Mouse (Mus musculus): ENCODE data around the gene Ncaph2. TPM values are rescaled to one million over a fixed set of nuclear protein-coding genes. Genes with fewer than 3 reads are reported as not detected.
A peak's percentile ranks its signal among the peaks of the same experiment; 100 is the strongest.

Gene Ncaph2
- polyA plus RNA-seq, 1 experiment from 2014 or later, result 140 TPM

GRCm38 (mm10) chr15:89315190-89315731, 40.3 kb upstream of the Ncaph2 start, which contains the start of gene Sbf1:
Gene Sbf1, minus strand, starts transcription at chr15:89315311.
- WGBS, result under 1% methylated on average over 36 of the region's 37 CpGs
- Histone ChIP-seq H3K36me3 (ENCODE audit: control insufficient read depth, insufficient read depth, low read length) (no peaks in the 10 kb centered on the region), H3K9ac (ENCODE audit: low read depth, low read length) (peak within 1 kb of the TSS; percentile 85), H3K4me2 (replicated peaks; ENCODE audit: low read depth, low read length) (peak within 1 kb of the TSS; percentile 73), H3K27me3 (ENCODE audit: control insufficient read depth, insufficient read depth, low read length) (no peaks in the 10 kb centered on the region), H3K4me1 (replicated peaks; ENCODE audit: control insufficient read depth, insufficient read depth, low read length) (no peaks in the 10 kb centered on the region; the same call in 1 of the 2 replicates), H3K27ac (ENCODE audit: low read depth, low read length) (peak within 1 kb of the TSS; percentile 30; the same call in 1 of the 2 replicates), H3K9me3 (ENCODE audit: control insufficient read depth, low read length) (no peaks in the 10 kb centered on the region), H3K4me3 (ENCODE audit: low read depth, low read length) (peak within 1 kb of the TSS; percentile 99)
- ATAC-seq (ENCODE audit: low FRiP score) (peak; percentile 99), DNase-seq (ENCODE audit: low spot score) (peak; percentile 97)

DNA sequence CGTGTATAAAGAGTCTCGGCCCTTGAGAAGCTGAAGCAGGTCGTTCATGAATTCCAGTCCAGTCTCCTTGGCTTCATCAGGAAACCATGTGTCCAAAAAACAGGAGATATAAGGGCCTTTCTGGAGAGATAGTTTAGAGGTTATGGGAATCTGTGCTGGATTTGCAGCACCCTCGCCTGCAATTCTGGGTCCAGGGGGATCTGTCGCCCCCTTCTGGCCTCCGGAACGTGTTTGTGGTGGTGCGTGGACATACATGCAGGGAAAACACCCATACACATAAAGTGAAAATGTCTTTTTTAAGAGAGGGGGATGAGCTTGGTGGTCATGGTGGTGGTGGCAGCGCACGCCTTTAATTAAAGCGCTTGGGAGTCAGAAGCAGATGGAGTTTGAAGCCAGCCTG, 39.4 kb upstream of the Ncaph2 start:
- Histone ChIP-seq H3K27ac (ENCODE audit: low read depth, low read length) (no peak overlapping the region), H3K9me3 (ENCODE audit: control insufficient read depth, low read length) (no peaks in the 10 kb centered on the region), H3K4me2 (replicated peaks; ENCODE audit: low read depth, low read length) (no peak overlapping the region), H3K4me1 (replicated peaks; ENCODE audit: control insufficient read depth, insufficient read depth, low read length) (no peaks in the 10 kb centered on the region; the same call in 1 of the 2 replicates), H3K4me3 (ENCODE audit: low read depth, low read length) (no peak overlapping the region), H3K27me3 (ENCODE audit: control insufficient read depth, insufficient read depth, low read length) (no peaks in the 10 kb centered on the region), H3K9ac (ENCODE audit: low read depth, low read length) (no peak overlapping the region), H3K36me3 (ENCODE audit: control insufficient read depth, insufficient read depth, low read length) (no peaks in the 10 kb centered on the region)
- DNase-seq (ENCODE audit: low spot score) (peak; percentile 40), ATAC-seq (ENCODE audit: low FRiP score) (no peak)
- 59% methylated on average over 11 of the region's 11 CpGs for WGBS

DNA sequence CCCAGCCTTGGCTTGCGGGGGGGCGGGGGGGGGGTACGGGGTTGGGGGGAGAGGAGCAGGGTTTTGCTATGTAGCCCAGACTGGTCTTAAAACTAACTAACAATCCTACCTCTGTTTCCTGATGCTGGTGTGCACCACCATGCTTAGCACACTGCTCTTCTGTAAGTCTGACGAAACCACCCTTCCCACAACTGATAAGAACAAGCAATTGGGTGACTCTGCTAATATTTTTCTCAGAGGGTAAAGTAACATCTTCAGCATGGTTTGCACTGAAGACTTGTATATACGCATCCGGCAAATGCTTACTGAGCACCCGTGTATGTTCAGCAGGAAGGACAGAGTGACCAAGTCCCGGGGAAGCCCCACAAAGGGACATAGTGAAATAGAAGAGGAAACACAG, 34.3 kb upstream of the Ncaph2 start:
- Histone ChIP-seq H3K9ac (ENCODE audit: low read depth, low read length) (no peak overlapping the region), H3K36me3 (ENCODE audit: control insufficient read depth, insufficient read depth, low read length) (no peaks in the 10 kb centered on the region), H3K27ac (ENCODE audit: low read depth, low read length) (no peak overlapping the region), H3K9me3 (ENCODE audit: control insufficient read depth, low read length) (no peaks in the 10 kb centered on the region), H3K4me3 (ENCODE audit: low read depth, low read length) (no peak overlapping the region), H3K4me2 (replicated peaks; ENCODE audit: low read depth, low read length) (no peak overlapping the region), H3K27me3 (ENCODE audit: control insufficient read depth, insufficient read depth, low read length) (peaks cover 6% of the 10 kb centered on the region; the same call in 1 of the 2 replicates), H3K4me1 (replicated peaks; ENCODE audit: control insufficient read depth, insufficient read depth, low read length) (no peaks in the 10 kb centered on the region; the same call in 1 of the 2 replicates)
- DNase-seq (ENCODE audit: low spot score) (no peak), ATAC-seq (ENCODE audit: low FRiP score) (no peak)
- 76% methylated on average over 8 of the region's 8 CpGs for WGBS

GRCm38 (mm10) chr15:89322670-89323522, 32.6 kb upstream of the Ncaph2 start, which contains the start of gene Adm2:
Gene Adm2, plus strand, starts transcription at chr15:89322720.
- no peak within 1 kb of the TSS for H3K9ac ChIP-seq (ENCODE audit: low read depth, low read length)
- H3K4me3 ChIP-seq (ENCODE audit: low read depth, low read length), result no peak within 1 kb of the TSS
- no peaks in the 10 kb centered on the region for H3K36me3 ChIP-seq (ENCODE audit: control insufficient read depth, insufficient read depth, low read length)
- H3K4me2 ChIP-seq (replicated peaks; ENCODE audit: low read depth, low read length), result peak within 1 kb of the TSS; percentile 23
- no peaks in the 10 kb centered on the region for H3K9me3 ChIP-seq (ENCODE audit: control insufficient read depth, low read length)
- no peaks in the 10 kb centered on the region; the same call in 1 of the 2 replicates for H3K4me1 ChIP-seq (replicated peaks; ENCODE audit: control insufficient read depth, insufficient read depth, low read length)
- no peak within 1 kb of the TSS for H3K27ac ChIP-seq (ENCODE audit: low read depth, low read length)
- ATAC-seq (ENCODE audit: low FRiP score) (no peak), DNase-seq (ENCODE audit: low spot score) (peak; percentile 13)
- WGBS, result 9% methylated on average over 26 of the region's 26 CpGs
- peaks cover 6% of the 10 kb centered on the region; the same call in 1 of the 2 replicates for H3K27me3 ChIP-seq (ENCODE audit: control insufficient read depth, insufficient read depth, low read length)

GRCm38 (mm10) chr15:89323656-89324055, 31.9 kb upstream of the Ncaph2 start:
- H3K4me2 ChIP-seq (replicated peaks; ENCODE audit: low read depth, low read length), result no peak overlapping the region
- H3K4me1 ChIP-seq (replicated peaks; ENCODE audit: control insufficient read depth, insufficient read depth, low read length), result no peaks in the 10 kb centered on the region; the same call in 1 of the 2 replicates
- DNase-seq (ENCODE audit: low spot score) (no peak), ATAC-seq (ENCODE audit: low FRiP score) (no peak)
- peaks cover 6% of the 10 kb centered on the region; the same call in 1 of the 2 replicates for H3K27me3 ChIP-seq (ENCODE audit: control insufficient read depth, insufficient read depth, low read length)
- no peaks in the 10 kb centered on the region for H3K9me3 ChIP-seq (ENCODE audit: control insufficient read depth, low read length)
- H3K36me3 ChIP-seq (ENCODE audit: control insufficient read depth, insufficient read depth, low read length), result no peaks in the 10 kb centered on the region
- no peak overlapping the region for H3K4me3 ChIP-seq (ENCODE audit: low read depth, low read length)
- 83% methylated on average over 4 of the region's 4 CpGs for WGBS
- H3K9ac ChIP-seq (ENCODE audit: low read depth, low read length), result no peak overlapping the region
- no peak overlapping the region for H3K27ac ChIP-seq (ENCODE audit: low read depth, low read length)

GRCm38 (mm10) chr15:89326441-89326840, 29.1 kb upstream of the Ncaph2 start:
- WGBS, result 72% methylated on average over 5 of the region's 5 CpGs

GRCm38 (mm10) chr15:89334271-89334670, 21.2 kb upstream of the Ncaph2 start, which contains the start of gene Miox:
Gene Miox, plus strand, starts transcription at chr15:89334398.
- 95% methylated on average over 7 of the region's 7 CpGs for WGBS
- Histone ChIP-seq H3K27me3 (ENCODE audit: control insufficient read depth, insufficient read depth, low read length) (no peaks in the 10 kb centered on the region), H3K4me2 (replicated peaks; ENCODE audit: low read depth, low read length) (no peak within 1 kb of the TSS), H3K4me1 (replicated peaks; ENCODE audit: control insufficient read depth, insufficient read depth, low read length) (no peaks in the 10 kb centered on the region), H3K4me3 (ENCODE audit: low read depth, low read length) (no peak within 1 kb of the TSS), H3K9ac (ENCODE audit: low read depth, low read length) (no peak within 1 kb of the TSS), H3K36me3 (ENCODE audit: control insufficient read depth, insufficient read depth, low read length) (no peaks in the 10 kb centered on the region), H3K9me3 (ENCODE audit: control insufficient read depth, low read length) (no peaks in the 10 kb centered on the region), H3K27ac (ENCODE audit: low read depth, low read length) (no peak within 1 kb of the TSS)
- DNase-seq (ENCODE audit: low spot score) (no peak), ATAC-seq (ENCODE audit: low FRiP score) (no peak)

More at GRCm38 (mm10) chr15:89326441-89326840, 29.1 kb upstream of the Ncaph2 start:
- no peaks in the 10 kb centered on the region for H3K36me3 ChIP-seq (ENCODE audit: control insufficient read depth, insufficient read depth, low read length)
- H3K4me3 ChIP-seq (ENCODE audit: low read depth, low read length), result no peak overlapping the region
- peaks cover 6% of the 10 kb centered on the region; the same call in 1 of the 2 replicates for H3K27me3 ChIP-seq (ENCODE audit: control insufficient read depth, insufficient read depth, low read length)
- ATAC-seq (ENCODE audit: low FRiP score), result no peak
- H3K27ac ChIP-seq (ENCODE audit: low read depth, low read length), result no peak overlapping the region
- H3K4me2 ChIP-seq (replicated peaks; ENCODE audit: low read depth, low read length), result no peak overlapping the region
- H3K9me3 ChIP-seq (ENCODE audit: control insufficient read depth, low read length), result no peaks in the 10 kb centered on the region
- no peak for DNase-seq (ENCODE audit: low spot score)
- no peak overlapping the region for H3K9ac ChIP-seq (ENCODE audit: low read depth, low read length)
- no peaks in the 10 kb centered on the region; the same call in 1 of the 2 replicates for H3K4me1 ChIP-seq (replicated peaks; ENCODE audit: control insufficient read depth, insufficient read depth, low read length)

DNA sequence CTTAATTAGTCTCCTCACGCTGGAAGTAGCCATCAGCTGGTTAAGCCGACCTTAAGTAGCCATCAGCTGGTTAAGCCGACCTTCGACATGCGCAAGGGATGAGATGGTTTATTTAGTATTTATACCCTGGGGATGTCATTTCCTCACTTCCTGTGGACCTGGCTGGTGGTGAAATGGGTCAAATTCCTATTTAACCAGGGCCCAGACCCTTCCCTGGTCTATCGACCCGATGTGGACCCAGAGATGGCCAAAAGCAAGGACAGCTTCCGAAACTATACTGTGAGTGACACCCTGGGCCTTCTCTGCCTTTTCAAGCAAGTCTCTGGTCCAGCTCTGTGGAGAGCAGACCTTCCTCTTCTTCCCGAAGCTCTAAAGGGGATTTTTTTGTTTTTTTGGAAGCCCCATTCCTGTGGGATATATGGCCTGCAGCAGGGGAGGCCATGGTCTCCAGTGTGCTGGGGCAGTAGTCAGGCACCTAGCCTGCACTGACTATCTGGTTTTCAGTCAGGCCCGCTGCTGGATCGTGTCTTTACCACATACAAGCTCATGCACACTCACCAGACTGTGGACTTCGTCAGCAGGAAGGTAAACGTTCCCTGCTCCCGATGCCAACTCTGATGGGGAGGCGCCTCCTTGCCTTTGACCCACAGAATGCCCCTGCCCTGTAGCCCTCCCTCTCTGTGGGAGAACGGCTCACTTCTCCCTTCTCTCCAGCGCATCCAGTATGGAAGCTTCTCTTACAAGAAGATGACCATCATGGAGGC, 20.6 kb upstream of the Ncaph2 start:
- no peak overlapping the region for H3K27ac ChIP-seq (ENCODE audit: low read depth, low read length)
- H3K9ac ChIP-seq (ENCODE audit: low read depth, low read length), result no peak overlapping the region
- H3K9me3 ChIP-seq (ENCODE audit: control insufficient read depth, low read length), result no peaks in the 10 kb centered on the region
- 87% methylated on average over 17 of the region's 17 CpGs for WGBS
- no peak for ATAC-seq (ENCODE audit: low FRiP score)
- no peaks in the 10 kb centered on the region for H3K4me1 ChIP-seq (replicated peaks; ENCODE audit: control insufficient read depth, insufficient read depth, low read length)
- no peaks in the 10 kb centered on the region for H3K36me3 ChIP-seq (ENCODE audit: control insufficient read depth, insufficient read depth, low read length)
- DNase-seq (ENCODE audit: low spot score), result no peak
- H3K4me2 ChIP-seq (replicated peaks; ENCODE audit: low read depth, low read length), result no peak overlapping the region
- no peak overlapping the region for H3K4me3 ChIP-seq (ENCODE audit: low read depth, low read length)
- H3K27me3 ChIP-seq (ENCODE audit: control insufficient read depth, insufficient read depth, low read length), result no peaks in the 10 kb centered on the region
